Mouse (Mus musculus) brain, embryonic 14.5 days (tissue): Measurements from ENCODE around the gene Ppef1.

ENCODE experiments used
- CTCF ChIP-seq: fragments of 200-500 bp; IDR thresholded peaks from 2 replicates; pipeline ENCODE4 v1.5.1; 2012; ENCODE audit warnings: inconsistent platforms, mild to moderate bottlenecking, moderate library complexity, borderline replicate concordance; ENCODE audit not compliant: insufficient read depth, insufficient read length; ENCODE audit errors: extremely low read depth
- POLR2A ChIP-seq: fragments of 200-500 bp; IDR thresholded peaks from 2 replicates; pipeline ENCODE4 v1.6.1; 2012; ENCODE audit warnings: mild to moderate bottlenecking, inconsistent platforms, borderline replicate concordance; ENCODE audit not compliant: poor library complexity, insufficient read depth, insufficient read length, severe bottlenecking; ENCODE audit errors: extremely low read depth

DNA sequence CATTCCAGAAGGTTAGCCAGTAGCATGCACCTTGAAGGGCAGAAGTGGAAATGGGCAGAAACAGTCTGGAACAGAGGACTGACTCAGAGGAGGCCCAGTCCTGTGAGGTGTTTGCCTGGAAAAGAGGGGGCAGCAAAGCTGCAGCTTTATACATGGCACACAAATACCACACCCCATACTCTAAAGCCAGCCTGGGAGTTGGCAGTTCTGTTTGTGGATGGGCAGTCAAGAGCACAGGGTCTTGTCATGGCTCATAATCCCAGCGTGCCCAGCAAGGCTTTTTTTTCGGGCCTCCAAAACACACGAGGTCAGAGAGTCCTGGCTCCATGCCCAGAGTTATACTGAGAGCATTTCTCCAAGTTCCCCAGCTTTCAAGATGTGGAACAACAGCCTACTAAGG is 134.5 kb downstream of the Ppef1 start:
- TF ChIP-seq CTCF (no peak), POLR2A (no peak)
